Comparison of ENCODE assay signal across 12 mouse cellular contexts in the genomic region with DNA sequence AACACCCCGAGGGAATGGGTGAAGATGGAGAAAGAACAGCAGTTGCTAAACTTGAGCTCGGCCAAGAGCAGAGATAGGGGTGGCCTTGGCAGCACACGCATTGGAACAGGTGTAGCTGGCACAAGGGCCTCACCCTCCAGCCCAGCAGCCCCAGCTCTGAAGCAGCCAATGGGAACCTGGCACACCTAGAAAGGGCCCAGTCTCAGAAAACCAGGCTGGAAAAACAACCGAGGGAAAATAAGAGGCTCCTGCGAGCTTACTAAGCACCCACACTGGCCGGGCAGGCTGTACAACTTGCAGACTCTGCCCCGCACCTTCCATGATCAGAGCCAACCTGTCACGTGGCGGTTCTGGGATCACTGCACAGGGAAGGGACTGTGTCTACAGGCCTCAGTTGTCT. TPM values are rescaled to one million over a fixed set of nuclear protein-coding genes. Genes with fewer than 3 reads are reported as not detected.
DNase-seq lines count a peak whose midpoint lies in the region; ATAC-seq and TF ChIP-seq lines count a peak whose summit lies in the region.
"Had no signal": no experiment of that assay in that cellular context is flagged by ENCODE, and none has a peak within 500 bp of the region (broad histone marks: within the 10 kb centered on the region; RNA-seq: fewer than 3 reads in every experiment).

No protein-coding gene starts in this region.

- no peak for TF ChIP-seq CTCF in lung, adult 2 months (IDR thresholded peaks at IDR 0.05; ENCODE audit: insufficient read depth, low read length)

- H3K27me3 ChIP-seq in lung, embryonic 15.5 days: no peaks in the 10 kb centered on the region
- no peaks in the 10 kb centered on the region for H3K27me3 ChIP-seq in stomach, embryonic 15.5 days (replicated peaks)
- H3K27me3 ChIP-seq: forebrain, embryonic 15.5 days had no signal

- no peaks in the 10 kb centered on the region for H3K9me3 ChIP-seq in lung, embryonic 15.5 days
- no peaks in the 10 kb centered on the region for H3K9me3 ChIP-seq in stomach, embryonic 15.5 days
- H3K9me3 ChIP-seq: forebrain, embryonic 15.5 days had no signal

- H3K4me3 ChIP-seq in lung, embryonic 15.5 days: no peak overlapping the region
- H3K4me3 ChIP-seq in lung, adult 2 months (replicated peaks; ENCODE audit: extremely low read depth, low read depth, low read length): no peak overlapping the region
- H3K4me3 ChIP-seq in stomach, embryonic 15.5 days (replicated peaks): no peak overlapping the region
- H3K4me3 ChIP-seq: forebrain, embryonic 15.5 days had no signal

- ATAC-seq in lung, embryonic 15.5 days (ENCODE audit: borderline replicate concordance, extremely low read depth, low FRiP score, low TSS enrichment): no peak
- peak; percentile 67; the same call in 1 of the 2 replicates for ATAC-seq in stomach, embryonic 15.5 days (ENCODE audit: insufficient read depth, low FRiP score, low read depth)

- WGBS in lung, embryonic 15.5 days: 67% methylated on average over 9 of the region's 9 CpGs
- 63% methylated on average over 9 of the region's 9 CpGs for WGBS in lung, adult 2 months
- 67% methylated on average over 9 of the region's 9 CpGs for WGBS in stomach, embryonic 15.5 days

- H3K27ac ChIP-seq in lung, embryonic 15.5 days: peak overlapping the region; percentile 11; the same call in 1 of the 2 replicates
- peak overlapping the region; percentile 67 for H3K27ac ChIP-seq in stomach, embryonic 15.5 days
- H3K27ac ChIP-seq: forebrain, embryonic 15.5 days had no signal

- DNase-seq in lung, adult 2 months: no peak
- peak; percentile 35 for DNase-seq in cerebellum, adult 8-10 months
- peak; percentile 55 to 56 for DNase-seq in cerebellum, postnatal 36 days
- no peak for DNase-seq in testis, postnatal 10 days (ENCODE audit: low spot score)
- DNase-seq in urinary bladder, postnatal 10 days (ENCODE audit: low spot score): no peak
- DNase-seq: adrenal gland, postnatal 36 days; heart, postnatal 36 days; right cerebral cortex, adult 18-20 months; thymus, adult 18-20 months had no signal

- H3K36me3 ChIP-seq in lung, embryonic 15.5 days: peaks cover 5% of the 10 kb centered on the region; the same call in 1 of the 2 replicates
- peaks cover 3% of the 10 kb centered on the region; the same call in 1 of the 2 replicates for H3K36me3 ChIP-seq in stomach, embryonic 15.5 days
- H3K36me3 ChIP-seq: forebrain, embryonic 15.5 days had no signal

- no peak overlapping the region for H3K4me2 ChIP-seq in lung, embryonic 15.5 days
- H3K4me2 ChIP-seq in stomach, embryonic 15.5 days: no peak overlapping the region
- H3K4me2 ChIP-seq: forebrain, embryonic 15.5 days had no signal

- TF ChIP-seq POLR2A in lung, adult 2 months (IDR thresholded peaks at IDR 0.05; ENCODE audit: borderline replicate concordance, extremely low read depth, low read depth, low read length): no peak

- peaks cover 47% of the 10 kb centered on the region for H3K4me1 ChIP-seq in lung, embryonic 15.5 days
- H3K4me1 ChIP-seq in lung, adult 2 months (ENCODE audit: control insufficient read depth, insufficient read depth, low read length): peaks cover 9% of the 10 kb centered on the region
- peaks cover 28% of the 10 kb centered on the region; the same call in 1 of the 2 replicates for H3K4me1 ChIP-seq in stomach, embryonic 15.5 days

- H3K9ac ChIP-seq in lung, embryonic 15.5 days: no peak overlapping the region
- no peak overlapping the region for H3K9ac ChIP-seq in stomach, embryonic 15.5 days

RNA-seq across cellular contexts. Expression of gene Kazn, which starts 26.8 kb away (rescaled TPM):
- polyA plus RNA-seq in lung, embryonic 15.5 days (2015; fragmentation: Nextera tagmentation; extraction: Ambion mirVana): 13.3 and 13.6 TPM in 2 replicates
- 43.2 and 46.1 TPM in 2 replicates for polyA plus RNA-seq in lung, adult 2 months (2012; rRNA removed)
- polyA plus RNA-seq in stomach, embryonic 15.5 days (2015; fragmentation: Nextera tagmentation; extraction: Ambion mirVana): 17.1 and 18.0 TPM in 2 replicates

Comparison
In these comparisons a context has a peak if more than half of its experiments do, and no peak if none do; other contexts are left out.
1. DNase-seq: peak in cerebellum, adult 8-10 months (single experiment) and cerebellum, postnatal 36 days (2 of 2); none in lung, adult 2 months (single experiment), testis, postnatal 10 days (single experiment) and urinary bladder, postnatal 10 days (single experiment).